Mouse (Mus musculus): ENCODE data around the gene Gm49510.

Gm49510 gene

DNA sequence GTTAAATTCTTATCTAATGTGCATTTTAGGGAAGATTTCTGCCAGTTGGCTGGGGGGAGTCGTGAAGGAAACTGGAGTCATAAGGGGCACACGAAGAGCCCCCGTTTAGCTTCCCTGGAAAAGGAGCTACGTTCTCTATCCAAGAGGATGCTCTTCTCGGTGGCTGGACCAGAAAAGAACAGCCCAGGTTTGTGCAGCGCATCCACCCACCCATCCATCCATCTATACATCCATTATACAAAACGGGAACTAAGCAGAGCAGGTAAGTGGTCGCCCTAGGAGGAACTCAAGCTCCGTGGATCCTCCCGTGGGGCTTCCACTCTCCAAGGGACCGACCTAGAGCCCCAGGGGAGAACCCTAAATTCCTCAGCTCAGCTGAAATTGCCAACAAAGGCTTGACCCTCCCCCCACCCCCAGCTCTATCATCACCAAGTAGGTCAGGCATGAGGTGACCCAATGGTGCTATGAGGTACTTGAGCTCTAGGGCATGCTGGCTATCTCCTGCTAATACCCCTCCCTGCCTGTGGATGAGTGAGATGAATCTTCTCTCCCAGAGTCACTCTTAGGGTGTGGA is 48.8 kb downstream of the Gm49510 start:
- DNase-seq: no peak

DNA sequence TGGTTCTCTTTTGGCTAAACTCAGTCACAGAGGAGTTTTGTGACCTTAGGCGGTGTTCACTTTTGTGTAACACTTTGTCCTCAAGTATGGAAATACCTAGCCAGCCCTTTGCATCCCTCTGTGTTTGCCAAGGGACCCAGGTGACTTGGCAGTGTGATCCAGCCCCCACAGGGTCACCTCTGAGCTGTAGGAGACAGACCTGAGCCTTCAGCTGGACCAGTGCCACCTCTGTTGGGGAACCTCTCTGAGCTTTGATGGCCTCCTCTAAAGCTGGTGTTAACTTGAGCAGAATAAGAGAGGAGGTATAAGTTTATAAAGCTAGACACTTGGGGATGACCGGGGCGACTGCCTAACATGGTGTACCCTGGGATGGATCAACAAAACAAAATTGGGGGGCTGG is 49.4 kb downstream of the Gm49510 start:
- DNase-seq: peak; percentile 40 to 61

DNA sequence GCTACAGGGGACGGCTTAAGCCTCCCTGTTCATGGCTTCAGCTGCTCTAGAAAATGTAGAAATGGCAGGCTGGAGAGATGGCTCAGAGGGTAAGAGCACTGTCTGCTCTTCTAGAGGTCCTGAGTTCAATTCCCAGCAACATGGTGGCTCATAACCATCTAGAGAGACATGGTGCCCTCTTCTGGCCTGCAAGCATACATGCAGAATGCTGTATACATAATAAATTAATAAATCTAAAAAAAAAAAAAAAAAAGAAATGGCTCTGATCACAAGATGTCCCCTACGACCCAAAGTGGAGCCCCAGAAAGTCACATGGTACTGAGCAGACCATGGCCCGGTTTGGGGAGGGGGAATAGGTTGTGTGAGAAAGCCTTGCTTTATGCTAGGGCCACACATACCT is 56.2 kb downstream of the Gm49510 start:
- no peak for DNase-seq

DNA sequence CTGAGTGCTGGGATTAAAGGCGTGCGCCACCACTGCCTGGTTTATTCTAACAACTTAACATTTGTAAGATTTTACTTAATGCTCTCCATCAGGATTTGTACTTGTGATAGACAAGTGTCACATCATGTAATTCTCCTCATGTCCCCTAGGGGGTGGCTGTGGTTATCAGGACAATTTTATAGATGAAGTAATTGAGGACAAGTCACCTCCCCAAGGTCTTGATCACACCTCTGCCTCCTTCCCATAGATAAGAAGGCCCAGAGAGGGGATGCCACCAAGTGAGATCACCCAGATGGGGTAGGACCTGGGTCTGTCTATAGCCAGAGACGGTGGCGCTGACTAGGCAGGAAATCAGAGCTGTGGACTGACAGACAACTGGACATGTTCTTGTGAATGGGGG is 56.9 kb downstream of the Gm49510 start:
- peak in 1 of 2 experiments; percentile 43 for DNase-seq

DNA sequence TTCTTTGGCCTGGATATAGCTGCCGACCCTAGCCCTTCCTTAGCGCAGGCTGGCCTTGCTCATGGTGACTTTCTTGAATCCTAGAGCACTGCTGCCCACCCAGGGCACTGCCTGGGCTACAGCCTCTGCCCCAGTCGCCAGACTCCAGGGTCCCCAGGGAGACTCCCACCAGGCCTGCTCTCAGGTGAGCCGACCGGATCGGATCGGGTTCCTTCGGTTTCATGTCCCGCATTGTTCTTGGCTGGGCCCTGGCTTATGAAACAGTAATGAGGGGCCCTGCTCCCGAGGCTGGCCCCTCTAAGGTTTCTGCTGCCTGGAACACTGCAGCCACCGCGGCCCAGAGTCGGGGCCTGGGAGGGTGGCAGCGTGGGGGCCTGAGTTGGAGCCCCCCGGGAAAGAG is 57.6 kb downstream of the Gm49510 start:
- no peak for DNase-seq

DNA sequence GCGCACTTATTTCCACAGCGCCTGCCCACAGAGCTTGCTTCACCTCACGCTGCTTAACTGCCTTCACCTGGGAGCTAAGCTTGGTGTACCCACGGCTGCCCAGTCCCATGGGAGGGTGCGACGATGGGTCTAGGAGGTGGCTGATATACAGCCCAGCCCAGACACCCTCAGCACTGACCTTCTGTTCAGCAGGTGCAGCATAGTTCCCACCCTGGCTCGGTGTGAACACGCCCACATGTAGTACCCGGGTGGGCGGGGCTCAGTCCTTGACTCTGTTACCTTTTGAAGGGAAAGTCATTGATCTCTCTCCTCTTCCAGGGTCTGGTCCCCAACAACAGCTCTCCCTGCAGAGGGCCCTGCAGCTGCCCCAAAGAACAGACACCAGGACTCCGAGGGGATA is 60.1 kb downstream of the Gm49510 start:
- no peak for DNase-seq

DNA sequence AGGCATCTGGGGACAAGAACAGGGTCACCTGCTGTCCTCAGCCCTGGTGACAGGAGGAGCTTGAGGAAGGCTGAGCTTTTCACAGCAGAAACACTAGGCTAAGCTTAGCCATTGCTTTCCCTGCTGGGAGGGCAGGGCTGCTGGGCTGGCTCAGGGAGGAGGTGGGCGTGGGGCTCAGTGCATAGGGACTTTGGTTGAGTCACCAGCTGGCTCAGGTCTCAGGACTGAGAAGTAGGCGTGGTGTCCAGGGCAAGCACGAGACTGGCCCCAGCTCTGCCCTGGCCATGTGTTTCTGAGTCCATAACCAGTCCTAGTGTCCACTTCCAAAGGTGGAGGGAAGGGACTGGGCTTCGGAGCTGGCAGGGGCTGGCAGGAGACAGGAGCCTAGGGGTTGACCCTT is 60.6 kb downstream of the Gm49510 start:
- DNase-seq: no peak

DNA sequence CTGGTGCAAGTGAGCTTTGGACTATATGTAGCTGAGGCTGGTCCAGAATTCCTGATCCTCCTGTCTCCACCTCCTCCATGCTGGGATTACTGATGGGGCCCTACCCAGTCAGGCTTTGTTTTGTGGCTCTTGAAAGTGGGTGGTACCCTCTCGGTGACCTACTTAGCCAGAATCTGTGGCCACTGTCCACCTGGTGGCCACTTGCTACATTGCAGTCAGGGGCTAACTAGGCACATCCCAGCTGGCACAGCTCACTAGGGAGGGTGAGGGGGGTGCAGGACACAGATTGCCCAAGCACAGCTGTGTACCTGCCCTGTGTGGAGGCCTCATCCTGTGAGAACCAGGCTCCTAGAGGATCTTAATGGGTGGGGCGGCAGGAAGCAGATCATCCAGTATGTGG is 63.4 kb downstream of the Gm49510 start:
- peak; percentile 86 to 91 for DNase-seq

Measured in cerebellum, postnatal 25 days (tissue).